8 mouse cellular contexts compared by ENCODE assay signal in genomic region chr10:17947175-17947906, GRCm38 (mm10). TPM values are rescaled to one million over a fixed set of nuclear protein-coding genes. Genes with fewer than 3 reads are reported as not detected.
DNase-seq lines count a peak whose midpoint lies in the region; ATAC-seq and TF ChIP-seq lines count a peak whose summit lies in the region.

No protein-coding gene starts in this region.

- H3K27me3 ChIP-seq in CH12.LX (replicated peaks) = no peaks in the 10 kb centered on the region
- no peaks in the 10 kb centered on the region for H3K27me3 ChIP-seq in forebrain, embryonic 11.5 days (ENCODE audit: control insufficient read depth, insufficient read depth, low read length)
- no peaks in the 10 kb centered on the region for H3K27me3 ChIP-seq in heart, embryonic 16.5 days (ENCODE audit: control insufficient read depth, insufficient read depth, low read length)
- H3K27me3 ChIP-seq in liver, embryonic 16.5 days (ENCODE audit: control insufficient read depth, insufficient read depth, low read depth, low read length) = no peaks in the 10 kb centered on the region; the same call in 1 of the 2 replicates
- no peaks in the 10 kb centered on the region for H3K27me3 ChIP-seq in neural tube, embryonic 11.5 days (ENCODE audit: control insufficient read depth, insufficient read depth, low read length)
- H3K27me3 ChIP-seq in stomach, embryonic 15.5 days (replicated peaks) = no peaks in the 10 kb centered on the region

- no peak for TF ChIP-seq POLR2A in CH12.LX (IDR thresholded peaks at IDR 0.05; ENCODE audit: low read depth, low read length)

- peak overlapping the region; percentile 89 for H3K9ac ChIP-seq in CH12.LX (ENCODE audit: insufficient read depth, low read depth)
- peak overlapping the region; percentile 84 for H3K9ac ChIP-seq in forebrain, embryonic 11.5 days (ENCODE audit: low read length)
- peak overlapping the region; percentile 98 for H3K9ac ChIP-seq in heart, embryonic 16.5 days (ENCODE audit: low read length)
- peak overlapping the region; percentile 91 for H3K9ac ChIP-seq in liver, embryonic 16.5 days (ENCODE audit: low read depth, low read length)
- peak overlapping the region; percentile 86 for H3K9ac ChIP-seq in neural tube, embryonic 11.5 days (ENCODE audit: low read length)
- peak overlapping the region; percentile 78 for H3K9ac ChIP-seq in stomach, embryonic 15.5 days

- H3K36me3 ChIP-seq in CH12.LX (replicated peaks in 1 of 2; ENCODE audit: control insufficient read depth in 1 of 2, insufficient read depth in 1 of 2, low read length in 1 of 2) = peaks cover 0 to 16% of the 10 kb centered on the region in 2 experiments
- H3K36me3 ChIP-seq in forebrain, embryonic 11.5 days (ENCODE audit: control insufficient read depth, insufficient read depth, low read length) = no peaks in the 10 kb centered on the region
- no peaks in the 10 kb centered on the region for H3K36me3 ChIP-seq in heart, embryonic 16.5 days (ENCODE audit: control insufficient read depth, insufficient read depth)
- no peaks in the 10 kb centered on the region for H3K36me3 ChIP-seq in liver, embryonic 16.5 days (ENCODE audit: control insufficient read depth, insufficient read depth)
- H3K36me3 ChIP-seq in neural tube, embryonic 11.5 days (ENCODE audit: control insufficient read depth, insufficient read depth, low read length) = no peaks in the 10 kb centered on the region
- no peaks in the 10 kb centered on the region for H3K36me3 ChIP-seq in stomach, embryonic 15.5 days

- in situ Hi-C loops in CH12.LX (cut with MboI; ENCODE audit: low pct_ligation_motif_present, low pct_unique_long_range_greater_than_20kb, low sequenced_read_pairs) = no loop called here

- TF ChIP-seq RAD21 in CH12.LX (IDR thresholded peaks at IDR 0.05; ENCODE audit: low read depth, low read length) = no peak

- no peak overlapping the region for H3K27ac ChIP-seq in CH12.LX (ENCODE audit: insufficient read depth, low read depth)
- H3K27ac ChIP-seq in forebrain, embryonic 11.5 days (ENCODE audit: low read depth, low read length) = no peak overlapping the region
- peak overlapping the region; percentile 96 for H3K27ac ChIP-seq in heart, embryonic 16.5 days (ENCODE audit: low read length)
- H3K27ac ChIP-seq in liver, embryonic 16.5 days (ENCODE audit: low read length) = peak overlapping the region; percentile 85
- H3K27ac ChIP-seq in neural tube, embryonic 11.5 days (ENCODE audit: low read depth, low read length) = peak overlapping the region; percentile 63
- H3K27ac ChIP-seq in stomach, embryonic 15.5 days = peak overlapping the region; percentile 93

- peaks cover 7 to 50% of the 10 kb centered on the region in 2 experiments; a peak in 3 of 4 replicates for H3K4me1 ChIP-seq in CH12.LX (ENCODE audit: control insufficient read depth in 1 of 2, insufficient read depth in 2 of 2)
- H3K4me1 ChIP-seq in forebrain, embryonic 11.5 days (replicated peaks; ENCODE audit: control insufficient read depth, insufficient read depth, low read length) = peaks cover 2% of the 10 kb centered on the region; the same call in 1 of the 2 replicates
- peaks cover 12% of the 10 kb centered on the region for H3K4me1 ChIP-seq in heart, embryonic 16.5 days (ENCODE audit: control insufficient read depth, insufficient read depth, low read length)
- peaks cover 15% of the 10 kb centered on the region for H3K4me1 ChIP-seq in liver, embryonic 16.5 days (ENCODE audit: control insufficient read depth, low read depth, low read length)
- peaks cover 5% of the 10 kb centered on the region for H3K4me1 ChIP-seq in neural tube, embryonic 11.5 days (ENCODE audit: control insufficient read depth, insufficient read depth, low read length)
- peaks cover 5% of the 10 kb centered on the region; the same call in 1 of the 2 replicates for H3K4me1 ChIP-seq in stomach, embryonic 15.5 days

- peak overlapping the region; percentile 47; the same call in 1 of the 2 replicates for H3K4me2 ChIP-seq in CH12.LX (ENCODE audit: insufficient read depth, low read depth, poor library complexity, severe bottlenecking)
- peak overlapping the region; percentile 64 for H3K4me2 ChIP-seq in forebrain, embryonic 11.5 days (ENCODE audit: low read depth, low read length, severe bottlenecking)
- peak overlapping the region; percentile 72 for H3K4me2 ChIP-seq in heart, embryonic 16.5 days (ENCODE audit: low read depth, low read length)
- peak overlapping the region; percentile 78 for H3K4me2 ChIP-seq in liver, embryonic 16.5 days (ENCODE audit: low read depth, low read length)
- peak overlapping the region; percentile 61 for H3K4me2 ChIP-seq in neural tube, embryonic 11.5 days (ENCODE audit: low read depth)
- H3K4me2 ChIP-seq in stomach, embryonic 15.5 days = peak overlapping the region; percentile 65

- TF ChIP-seq EP300 in CH12.LX (IDR thresholded peaks at IDR 0.05; ENCODE audit: low read length) = no peak

- ATAC-seq in forebrain, embryonic 11.5 days (replicated peaks; ENCODE audit: low FRiP score) = peak; percentile 66
- peak; percentile 54 for ATAC-seq in heart, embryonic 16.5 days (replicated peaks; ENCODE audit: extremely low read depth, insufficient read depth, low FRiP score)
- peak; percentile 65 for ATAC-seq in liver, embryonic 16.5 days (ENCODE audit: low read depth)
- ATAC-seq in neural tube, embryonic 11.5 days (ENCODE audit: insufficient read depth, low FRiP score, low TSS enrichment) = peak; percentile 57
- ATAC-seq in stomach, embryonic 15.5 days (ENCODE audit: insufficient read depth, low FRiP score, low read depth) = peak; percentile 33; the same call in 1 of the 2 replicates

- under 1% methylated on average over 76 of the region's 110 CpGs for WGBS in forebrain, embryonic 11.5 days
- 1% methylated on average over 67 of the region's 110 CpGs for WGBS in heart, embryonic 16.5 days
- WGBS in liver, embryonic 16.5 days (ENCODE audit: insufficient replicate concordance) = under 1% methylated on average over 60 of the region's 110 CpGs
- WGBS in neural tube, embryonic 11.5 days = under 1% methylated on average over 46 of the region's 110 CpGs
- under 1% methylated on average over 72 of the region's 110 CpGs for WGBS in stomach, embryonic 15.5 days

- dilution Hi-C loops in CH12.LX (cut with MboI; ENCODE audit: extremely low pct_ligation_motif_present, extremely low pct_unique_long_range_greater_than_20kb, low sequenced_read_pairs) = no loop called here

- no peaks in the 10 kb centered on the region for H3K9me3 ChIP-seq in CH12.LX (replicated peaks; ENCODE audit: low read length)
- H3K9me3 ChIP-seq in forebrain, embryonic 11.5 days (ENCODE audit: control insufficient read depth, low read length) = no peaks in the 10 kb centered on the region
- H3K9me3 ChIP-seq in heart, embryonic 16.5 days (replicated peaks; ENCODE audit: control insufficient read depth, low read length) = no peaks in the 10 kb centered on the region
- H3K9me3 ChIP-seq in liver, embryonic 16.5 days (replicated peaks; ENCODE audit: control insufficient read depth, low read length) = no peaks in the 10 kb centered on the region
- no peaks in the 10 kb centered on the region for H3K9me3 ChIP-seq in neural tube, embryonic 11.5 days (ENCODE audit: control insufficient read depth, low read length)
- H3K9me3 ChIP-seq in stomach, embryonic 15.5 days = no peaks in the 10 kb centered on the region

- no peak for TF ChIP-seq CTCF in CH12.LX (conservative IDR thresholded peaks at IDR 0.05 in 1 of 2, IDR thresholded peaks at IDR 0.05 in 1 of 2; ENCODE audit: low read depth in 2 of 2, low read length in 2 of 2)

- peak overlapping the region; percentile 61 to 83 (median 78) for H3K4me3 ChIP-seq in CH12.LX (replicated peaks in 1 of 3; ENCODE audit: low read depth in 2 of 3, low read length in 2 of 3, poor library complexity in 1 of 3)
- peak overlapping the region; percentile 85 for H3K4me3 ChIP-seq in forebrain, embryonic 11.5 days (ENCODE audit: low read depth, low read length)
- peak overlapping the region; percentile 96 for H3K4me3 ChIP-seq in heart, embryonic 16.5 days (ENCODE audit: low read length)
- peak overlapping the region; percentile 87 for H3K4me3 ChIP-seq in liver, embryonic 16.5 days (ENCODE audit: low read depth, low read length)
- peak overlapping the region; percentile 85 for H3K4me3 ChIP-seq in neural tube, embryonic 11.5 days (ENCODE audit: low read depth, low read length)
- peak overlapping the region; percentile 89 for H3K4me3 ChIP-seq in stomach, embryonic 15.5 days (replicated peaks)

- H3K79me2 ChIP-seq in CH12.LX (replicated peaks; ENCODE audit: control insufficient read depth, extremely low read depth, insufficient read depth, poor library complexity, severe bottlenecking) = peaks cover 10% of the 10 kb centered on the region

- DNase-seq in CH12.LX (ENCODE audit: extremely low read depth) = no peak
- peak; percentile 24 for DNase-seq in c-Kit-positive CD71-negative TER-119-negative erythroid progenitor cells, embryonic 14.5 days (ENCODE audit: low read depth)
- peak; percentile 76 for DNase-seq in forebrain, embryonic 11.5 days (ENCODE audit: low spot score)
- peak; percentile 76 to 84 for DNase-seq in kidney, postnatal 25 days
- peak; percentile 52 for DNase-seq in neural tube, embryonic 11.5 days (ENCODE audit: low spot score)

TF ChIP-seq in CH12.LX, 34 proteins besides CTCF, POLR2A, EP300 and RAD21 (continues in another document):
- TF ChIP-seq NELFE (IDR thresholded peaks at IDR 0.05; ENCODE audit: low read depth, low read length) (no peak), ZMIZ1 (IDR thresholded peaks at IDR 0.05; ENCODE audit: low read depth, low read length) (no peak), NRF1 (IDR thresholded peaks at IDR 0.05; ENCODE audit: low read depth, low read length) (no peak), SIN3A (IDR thresholded peaks at IDR 0.05; ENCODE audit: low read length) (peak; percentile 8; the same call in 1 of the 2 replicates), ELF1 (IDR thresholded peaks at IDR 0.05; ENCODE audit: low read depth, low read length) (peak; percentile 49; the same call in 1 of the 2 replicates), ZKSCAN1 (IDR thresholded peaks at IDR 0.05; ENCODE audit: borderline replicate concordance, low read depth, low read length) (no peak), USF1 (IDR thresholded peaks at IDR 0.05; ENCODE audit: low read depth, low read length) (no peak), HCFC1 (IDR thresholded peaks at IDR 0.05; ENCODE audit: low read depth, low read length) (no peak), UBTF (IDR thresholded peaks at IDR 0.05; ENCODE audit: low read depth, low read length) (no peak), USF2 (conservative IDR thresholded peaks at IDR 0.05; ENCODE audit: low read depth, low read length) (no peak)

RNA-seq across cellular contexts. Expression of gene Heca, which starts 0.5 kb away (rescaled TPM):
- total RNA-seq in CH12.LX (2012; rRNA removed) (6.6 and 12.4 TPM in 2 replicates), CH12.LX (2014; rRNA removed) (11.1 and 15.6 TPM in 2 replicates)
- 9.1 and 10.0 TPM in 2 replicates for polyA plus RNA-seq in CH12.LX (2012; ENCODE audit: insufficient read length, low read depth)
- polyA plus RNA-seq in forebrain, embryonic 11.5 days (2014; fragmentation: Nextera tagmentation; extraction: Ambion mirVana) = 3.9 and 4.8 TPM in 2 replicates
- 4.9 and 5.4 TPM in 2 replicates for polyA plus RNA-seq in heart, embryonic 16.5 days (2015; fragmentation: Nextera tagmentation; extraction: Ambion mirVana)
- polyA plus RNA-seq in liver, embryonic 16.5 days (2015; fragmentation: Nextera tagmentation; extraction: Ambion mirVana) = 2.0 and 2.7 TPM in 2 replicates
- 3.6 and 4.1 TPM in 2 replicates for polyA plus RNA-seq in neural tube, embryonic 11.5 days (2014; fragmentation: Nextera tagmentation; extraction: Ambion mirVana)
- 3.8 and 4.4 TPM in 2 replicates for polyA plus RNA-seq in stomach, embryonic 15.5 days (2015; fragmentation: Nextera tagmentation; extraction: Ambion mirVana)

Comparison
In these comparisons a context has a peak if more than half of its experiments do, and no peak if none do; other contexts are left out.
1. H3K27ac ChIP-seq: peak in heart, embryonic 16.5 days (single experiment), liver, embryonic 16.5 days (single experiment), neural tube, embryonic 11.5 days (single experiment) and stomach, embryonic 15.5 days (single experiment); none in CH12.LX (single experiment) and forebrain, embryonic 11.5 days (single experiment).
2. Peak in every context shown above with its lines, with median percentiles within 50 percentile points of each other: H3K4me2 ChIP-seq, H3K4me3 ChIP-seq, H3K9ac ChIP-seq and ATAC-seq.